Mouse (Mus musculus) lung, embryonic 16.5 days (tissue): ENCODE measurements around the gene Nkx1-2. TPM values are rescaled to one million over a fixed set of nuclear protein-coding genes. Genes with fewer than 3 reads are reported as not detected.
A peak's percentile ranks its signal among the peaks of the same experiment; 100 is the strongest.

Experiments used
- ATAC-seq: fragments of 200-750 bp; cut with Nextera tagmentation; 2 replicates; pipeline ENCODE4 v1.8.0; 2017; ENCODE audit warnings: low read depth, mild to moderate bottlenecking, moderate library complexity
- H3K27ac ChIP-seq: fragments of 300-500 bp; sonication (generic); 2 replicates; pipeline ENCODE4 v1.5.1; 2014; ENCODE audit warnings: mild to moderate bottlenecking, control low read depth, low read length
- H3K27me3 ChIP-seq: fragments of 300-500 bp; sonication (generic); 2 replicates; pipeline ENCODE4 v1.6.1; 2014; ENCODE audit warnings: low read depth, low read length, mixed read lengths; ENCODE audit not compliant: control insufficient read depth, insufficient read depth
- H3K36me3 ChIP-seq: fragments of 300-500 bp; sonication (generic); 2 replicates; pipeline ENCODE4 v1.6.1; 2014; ENCODE audit warnings: low read length; ENCODE audit not compliant: control insufficient read depth, insufficient read depth
- H3K4me1 ChIP-seq: fragments of 300-500 bp; sonication (generic); replicated peaks from 2 replicates; pipeline ENCODE4 v1.6.1; 2014; ENCODE audit warnings: low read length, mixed read lengths; ENCODE audit not compliant: control insufficient read depth, insufficient read depth
- H3K4me2 ChIP-seq: fragments of 300-500 bp; sonication (generic); 2 replicates; pipeline ENCODE4 v1.6.1; 2014; ENCODE audit warnings: low read depth, low read length, control low read depth
- H3K4me3 ChIP-seq: fragments of 300-500 bp; sonication (generic); 2 replicates; pipeline ENCODE4 v1.5.1; 2014; ENCODE audit warnings: mild to moderate bottlenecking, low read length, control low read depth
- H3K9ac ChIP-seq: fragments of 300-500 bp; sonication (generic); 2 replicates; pipeline ENCODE4 v1.6.1; 2014; ENCODE audit warnings: low read length, control low read depth
- H3K9me3 ChIP-seq: fragments of 300-500 bp; sonication (generic); 2 replicates; pipeline ENCODE4 v1.6.1; 2016; ENCODE audit warnings: low read length; ENCODE audit not compliant: control insufficient read depth
- WGBS: fragments of 180-500 bp; shearing (Covaris S2); extraction: QIAGEN DNeasy Blood & Tissue Kit; methylation state at CpG from one replicate; pipeline ENCODE4 v1.1.7; 2014; 5-methylcytosine and 5-hydroxymethylcytosine counted together
- polyA plus RNA-seq: library from polyadenylated mRNA; unstranded; fragments of >200 nt; fragmentation: Nextera tagmentation; extraction: Ambion mirVana; gene quantifications from 2 replicates; pipeline ENCODE4 v1.2.1, GENCODE M21; 2015

Nkx1-2 gene
- polyA plus RNA-seq, 1 experiment from 2014 or later, result not detected

GRCm38 (mm10) chr7:132608316-132609020, 9.0 kb upstream of the Nkx1-2 start:
- Histone ChIP-seq H3K9ac (no peak overlapping the region), H3K9me3 (no peaks in the 10 kb centered on the region), H3K4me1 (no peaks in the 10 kb centered on the region; the same call in 1 of the 2 replicates), H3K4me2 (no peak overlapping the region), H3K27me3 (peaks cover 4% of the 10 kb centered on the region; the same call in 1 of the 2 replicates), H3K36me3 (no peaks in the 10 kb centered on the region), H3K4me3 (no peak overlapping the region), H3K27ac (no peak overlapping the region)
- WGBS, result 88% methylated on average over 4 of the region's 4 CpGs
- ATAC-seq, result no peak

DNA sequence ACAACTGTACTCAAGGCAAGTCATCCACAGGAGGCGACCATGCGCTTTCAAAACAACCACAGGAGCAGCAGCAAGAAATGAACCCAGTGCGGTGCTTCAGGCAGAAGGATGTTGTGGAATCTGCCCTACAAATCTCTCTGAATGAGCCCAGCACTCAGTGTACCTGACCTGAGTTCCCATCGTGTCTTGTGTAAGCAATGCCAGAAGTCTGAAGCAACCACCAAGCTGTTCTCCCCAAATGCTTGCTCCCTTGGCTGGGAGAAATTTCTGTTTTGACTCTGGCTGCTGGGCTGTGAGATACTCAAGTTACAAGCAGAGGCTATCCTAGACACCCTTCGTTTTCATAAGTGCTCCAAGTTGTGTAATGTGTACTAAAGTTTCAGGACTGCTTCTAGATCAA, 6.3 kb upstream of the Nkx1-2 start:
- 46% methylated on average over 5 of the region's 5 CpGs for WGBS
- Histone ChIP-seq H3K27me3 (peaks cover 30% of the 10 kb centered on the region), H3K36me3 (no peaks in the 10 kb centered on the region), H3K27ac (no peak overlapping the region), H3K9me3 (no peaks in the 10 kb centered on the region), H3K9ac (no peak overlapping the region), H3K4me2 (no peak overlapping the region), H3K4me1 (no peaks in the 10 kb centered on the region; the same call in 1 of the 2 replicates), H3K4me3 (no peak overlapping the region)
- ATAC-seq, result no peak

- H3K27ac ChIP-seq, result no peak overlapping the region
- no peak overlapping the region for H3K4me3 ChIP-seq
- 78% methylated on average over 4 of the region's 4 CpGs for WGBS
- H3K9me3 ChIP-seq, result no peaks in the 10 kb centered on the region
- peaks cover 40% of the 10 kb centered on the region for H3K27me3 ChIP-seq
- no peak overlapping the region for H3K9ac ChIP-seq
- H3K4me2 ChIP-seq, result no peak overlapping the region
- ATAC-seq, result no peak
- peaks cover 4% of the 10 kb centered on the region for H3K4me1 ChIP-seq
- no peaks in the 10 kb centered on the region for H3K36me3 ChIP-seq
These were observed 5.3 kb upstream of the Nkx1-2 start for GRCm38 (mm10) chr7:132604720-132605119.

DNA sequence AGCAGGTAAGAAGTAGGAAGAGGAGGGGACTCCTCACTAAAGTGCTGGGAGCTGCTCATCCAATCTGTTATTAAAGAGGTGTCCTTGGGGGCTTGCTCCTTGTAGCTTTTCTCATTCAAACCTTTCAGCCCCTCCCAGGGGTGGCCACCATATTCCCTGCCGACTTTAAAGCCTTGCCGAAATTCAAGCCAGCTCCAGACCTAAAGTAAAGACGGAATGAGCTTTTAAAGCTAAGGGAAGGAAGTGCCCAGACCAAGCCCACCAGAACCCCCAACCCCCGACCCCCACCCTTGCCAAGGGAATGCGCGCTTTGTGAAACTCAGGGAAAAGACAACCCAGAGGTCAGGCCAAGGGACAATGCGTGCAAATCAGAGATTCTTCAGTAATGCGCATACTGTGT, 1.5 kb upstream of the Nkx1-2 start:
- Histone ChIP-seq H3K9me3 (no peaks in the 10 kb centered on the region), H3K4me2 (no peak overlapping the region), H3K27ac (no peak overlapping the region), H3K4me3 (no peak overlapping the region), H3K36me3 (no peaks in the 10 kb centered on the region), H3K4me1 (peaks cover 19% of the 10 kb centered on the region), H3K9ac (no peak overlapping the region), H3K27me3 (peaks cover 78% of the 10 kb centered on the region)
- 12% methylated on average over 8 of the region's 8 CpGs for WGBS
- ATAC-seq, result no peak

GRCm38 (mm10) chr7:132600026-132600425, 589 bp upstream of the Nkx1-2 start:
- peak; percentile 22; the same call in 1 of the 2 replicates for ATAC-seq
- Histone ChIP-seq H3K27ac (no peak overlapping the region), H3K36me3 (no peaks in the 10 kb centered on the region), H3K4me2 (peak overlapping the region; percentile 63), H3K9me3 (no peaks in the 10 kb centered on the region), H3K9ac (no peak overlapping the region), H3K4me1 (peaks cover 19% of the 10 kb centered on the region), H3K4me3 (peak overlapping the region; percentile 42), H3K27me3 (peaks cover 83% of the 10 kb centered on the region)
- 2% methylated on average over 9 of the region's 9 CpGs for WGBS

DNA sequence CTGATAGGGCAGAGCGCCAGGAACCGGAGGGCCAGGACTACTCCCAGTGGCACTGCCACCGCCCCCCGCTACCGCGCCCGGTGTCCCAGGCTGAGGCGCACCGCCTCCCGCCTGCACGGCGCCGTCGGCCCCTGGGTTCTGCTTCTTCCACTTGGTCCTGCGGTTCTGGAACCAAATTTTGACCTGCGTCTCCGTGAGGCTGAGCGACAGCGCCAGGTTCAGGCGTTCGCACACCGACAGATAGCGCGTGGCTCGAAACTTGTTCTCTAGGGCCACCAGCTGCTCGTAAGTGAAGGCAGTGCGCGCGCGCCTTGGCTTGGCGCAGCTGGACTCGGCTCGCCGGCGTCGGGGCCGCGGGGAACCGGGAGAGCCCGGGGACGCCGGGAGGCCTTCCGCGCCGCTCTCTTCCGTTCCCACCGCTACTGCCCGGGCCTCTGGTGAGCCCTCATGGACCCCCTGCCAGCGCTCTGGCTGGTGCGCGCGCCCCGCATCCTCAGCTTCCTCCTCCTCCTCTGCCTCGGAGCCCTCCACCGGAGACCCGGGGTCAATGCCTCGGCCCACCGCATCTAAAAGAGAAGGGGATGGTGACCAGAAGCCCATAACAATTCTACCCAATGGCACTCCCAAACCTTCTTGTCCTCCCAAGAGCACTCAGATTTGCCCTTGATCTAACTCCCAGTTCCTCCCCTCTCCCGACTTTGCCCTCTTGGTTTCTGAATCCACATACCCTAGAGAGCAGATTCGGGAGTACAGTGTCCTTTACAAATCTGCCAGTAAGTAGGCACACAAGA, 2.0 kb downstream of the Nkx1-2 start:
- Histone ChIP-seq H3K4me2 (peak overlapping the region; percentile 85), H3K9me3 (no peaks in the 10 kb centered on the region), H3K4me1 (peaks cover 19% of the 10 kb centered on the region), H3K9ac (peak overlapping the region; percentile 42), H3K27me3 (peaks cover 76% of the 10 kb centered on the region), H3K36me3 (no peaks in the 10 kb centered on the region), H3K4me3 (peak overlapping the region; percentile 55), H3K27ac (no peak overlapping the region)
- ATAC-seq, result peak; percentile 37; the same call in 1 of the 2 replicates
- WGBS, result under 1% methylated on average over 60 of the region's 60 CpGs

DNA sequence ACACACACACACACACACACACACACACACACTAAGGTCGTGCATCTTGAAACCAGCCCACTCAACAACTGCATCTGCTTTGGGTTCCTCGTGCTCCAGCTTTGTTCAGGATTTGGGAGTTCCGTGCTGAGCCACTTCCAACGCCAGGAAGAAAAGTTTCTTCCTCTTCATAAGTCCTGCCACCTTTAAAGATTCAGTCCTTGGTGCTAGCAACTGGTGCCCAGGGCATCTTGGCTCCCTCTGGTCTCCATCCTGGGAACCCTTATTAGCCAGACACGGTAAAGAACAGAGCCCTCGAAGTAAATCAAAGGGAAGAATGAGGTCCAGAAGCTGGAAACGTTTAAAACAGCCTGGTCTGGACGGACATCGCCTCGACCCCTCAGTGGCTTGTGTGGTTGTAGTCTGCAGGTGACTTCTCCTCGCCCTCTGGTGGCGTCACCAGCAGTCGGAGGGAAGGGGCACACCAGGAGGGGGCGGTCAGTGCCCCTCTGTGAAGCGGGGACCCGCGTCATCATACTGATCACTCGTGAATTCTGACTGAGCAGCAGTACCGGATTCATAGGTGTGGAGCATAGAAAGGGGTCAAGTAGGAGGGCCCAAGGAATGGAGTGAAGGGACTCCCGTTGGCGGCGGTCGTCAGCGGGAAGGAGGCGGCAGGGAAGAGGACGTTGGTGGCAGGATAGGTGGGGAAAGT, 2.7 kb downstream of the Nkx1-2 start:
- Histone ChIP-seq H3K27me3 (peaks cover 68% of the 10 kb centered on the region), H3K4me1 (peaks cover 19% of the 10 kb centered on the region), H3K4me3 (peak overlapping the region; percentile 55), H3K9me3 (no peaks in the 10 kb centered on the region), H3K36me3 (no peaks in the 10 kb centered on the region), H3K27ac (no peak overlapping the region), H3K9ac (peak overlapping the region; percentile 42), H3K4me2 (peak overlapping the region; percentile 85)
- whole genome bisulfite sequencing, result 8% methylated on average over 26 of the region's 26 CpGs
- peak; percentile 27; the same call in 1 of the 2 replicates for ATAC-seq

DNA sequence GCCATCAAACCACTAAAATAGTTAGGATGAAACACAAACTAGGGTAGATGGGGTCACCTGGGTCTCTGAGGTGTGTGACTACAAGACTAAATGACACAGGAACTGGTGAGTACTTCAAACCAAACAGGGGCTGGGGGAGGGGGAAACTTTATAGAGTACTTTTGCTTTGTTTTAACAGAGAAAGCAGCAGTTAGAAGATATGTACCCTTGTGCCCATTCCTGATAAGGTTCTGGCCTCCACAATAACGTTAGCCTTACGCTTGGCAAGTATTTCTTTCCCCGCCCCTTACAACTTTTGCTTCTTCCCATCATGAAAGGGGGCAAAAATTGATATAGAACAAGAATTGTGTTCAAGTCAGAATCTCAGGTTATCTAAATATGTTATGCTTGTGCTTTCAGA, 3.6 kb downstream of the Nkx1-2 start:
- H3K36me3 ChIP-seq, result no peaks in the 10 kb centered on the region
- no peaks in the 10 kb centered on the region for H3K9me3 ChIP-seq
- no peak overlapping the region for H3K4me3 ChIP-seq
- ATAC-seq, result no peak
- H3K9ac ChIP-seq, result no peak overlapping the region
- peaks cover 19% of the 10 kb centered on the region for H3K4me1 ChIP-seq
- H3K4me2 ChIP-seq, result no peak overlapping the region
- 71% methylated on average over 3 of the region's 3 CpGs for WGBS
- peaks cover 59% of the 10 kb centered on the region for H3K27me3 ChIP-seq
- no peak overlapping the region for H3K27ac ChIP-seq

- H3K27ac ChIP-seq, result no peak overlapping the region
- H3K4me2 ChIP-seq, result no peak overlapping the region
- H3K36me3 ChIP-seq, result no peaks in the 10 kb centered on the region
- 82% methylated on average over 2 of the region's 2 CpGs for WGBS
- no peaks in the 10 kb centered on the region for H3K9me3 ChIP-seq
- no peak overlapping the region for H3K4me3 ChIP-seq
- no peak overlapping the region for H3K9ac ChIP-seq
- H3K27me3 ChIP-seq, result peaks cover 45% of the 10 kb centered on the region
- peaks cover 12% of the 10 kb centered on the region for H3K4me1 ChIP-seq
- no peak for ATAC-seq
These were observed 5.1 kb downstream of the Nkx1-2 start for GRCm38 (mm10) chr7:132594325-132594724.
